In the genomic region with DNA sequence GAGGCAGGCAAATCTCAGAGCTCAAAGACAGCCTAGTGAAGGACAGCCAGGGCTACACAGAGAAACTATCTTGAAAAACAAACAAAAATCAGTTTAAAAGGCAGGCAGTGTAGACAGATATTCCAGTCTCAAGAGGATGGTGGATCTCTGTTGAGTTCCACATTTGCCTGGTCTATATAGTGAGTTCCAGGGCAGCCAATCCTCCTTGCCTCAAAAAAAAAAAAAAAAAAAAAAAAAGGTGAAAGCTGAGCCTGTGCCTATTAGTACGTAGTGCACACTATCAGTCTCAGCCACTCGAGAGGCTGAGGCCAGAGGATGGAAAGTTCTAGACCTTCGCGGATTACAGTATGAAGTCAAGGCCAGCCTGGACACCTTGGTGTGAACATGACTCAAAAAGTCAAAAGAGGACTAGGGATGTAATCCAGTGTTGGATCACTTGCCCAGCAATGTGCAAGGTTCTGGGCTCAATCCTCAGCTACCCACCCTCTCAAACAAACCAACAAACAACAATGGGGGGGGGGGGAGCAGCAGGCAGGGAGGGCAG, we compare ENCODE assay signal across 1 mouse cellular context.
TF ChIP-seq lines count a peak whose summit lies in the region.

No protein-coding gene starts in this region.

TF ChIP-seq in MEL, 35 proteins besides CTCF, POLR2A, EP300 and RAD21:
- TF ChIP-seq POLR2AphosphoS2 (IDR thresholded peaks at IDR 0.05; ENCODE audit: low read length) (no peak), NRF1 (IDR thresholded peaks at IDR 0.05; ENCODE audit: insufficient read depth, low read depth, low read length, poor library complexity, severe bottlenecking) (no peak), TAL1 (IDR thresholded peaks at IDR 0.05; ENCODE audit: low read length) (peak; percentile 38), ZNF384 (IDR thresholded peaks at IDR 0.05; ENCODE audit: low read depth, low read length) (peak; percentile 97), RCOR1 (IDR thresholded peaks at IDR 0.05; ENCODE audit: low read depth, low read length) (peak; percentile 5; the same call in 1 of the 2 replicates), ETS1 (IDR thresholded peaks at IDR 0.05; ENCODE audit: low read depth, low read length) (peak; percentile 44; the same call in 1 of the 2 replicates)
